Mouse (Mus musculus): ENCODE data around the gene Ptprm.

The Ptprm gene

DNA sequence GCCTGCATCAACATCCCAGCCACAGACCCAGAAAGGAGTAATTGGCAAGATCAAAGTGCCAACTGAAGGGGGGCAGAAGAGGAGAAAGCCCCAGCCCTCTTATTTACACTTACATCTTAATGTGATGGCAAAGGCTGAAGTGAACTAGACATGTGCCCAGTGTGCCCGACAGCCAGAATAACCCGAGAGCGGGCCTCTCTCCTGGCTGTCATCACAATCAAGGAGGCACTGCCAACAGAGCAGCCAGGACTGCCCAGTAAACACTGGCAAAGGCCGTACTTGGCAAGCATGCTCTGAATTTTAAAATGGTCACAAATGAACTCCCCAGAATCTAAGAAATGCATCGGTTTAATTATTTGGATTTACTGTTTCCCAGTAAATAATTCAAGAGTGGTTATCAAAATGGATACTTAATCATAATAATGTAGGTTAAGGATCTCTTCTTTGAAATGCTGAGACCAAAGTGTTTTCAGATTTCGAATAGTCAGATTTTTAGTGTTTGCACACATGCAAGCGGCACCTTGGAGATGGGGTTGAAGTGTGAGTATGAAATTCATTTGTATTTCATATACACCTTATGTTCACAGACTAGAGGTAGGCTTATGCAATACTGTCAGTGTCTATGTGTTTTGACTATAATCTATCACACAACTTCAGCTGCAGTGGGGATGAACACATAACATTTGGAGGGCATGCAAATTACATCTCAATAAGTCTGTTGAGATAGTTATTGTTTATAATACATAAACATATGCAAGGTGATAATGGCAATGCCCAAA, 282.8 kb downstream of the Ptprm start:
- DNase-seq (ENCODE audit: low read depth) = no peak

DNA sequence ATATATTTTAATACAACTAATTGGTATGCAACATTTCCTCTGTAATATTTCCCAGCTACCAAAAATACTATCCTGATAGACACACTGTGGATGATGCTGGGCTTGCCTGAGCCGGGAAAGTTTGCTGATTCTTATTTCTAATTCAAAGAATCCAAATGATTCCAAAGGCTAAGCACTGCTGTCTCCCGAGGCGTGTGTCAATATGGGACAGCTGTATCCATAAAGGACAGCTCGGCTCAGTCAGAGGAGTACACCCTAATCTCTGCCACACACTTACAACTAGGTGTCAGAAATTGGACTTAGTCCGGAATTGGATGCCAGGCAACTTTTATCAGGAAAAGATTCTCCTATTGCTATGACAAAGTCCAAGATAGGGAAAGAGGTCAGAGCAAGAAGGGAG, 290.6 kb downstream of the Ptprm start:
- DNase-seq (ENCODE audit: low read depth) = no peak

DNA sequence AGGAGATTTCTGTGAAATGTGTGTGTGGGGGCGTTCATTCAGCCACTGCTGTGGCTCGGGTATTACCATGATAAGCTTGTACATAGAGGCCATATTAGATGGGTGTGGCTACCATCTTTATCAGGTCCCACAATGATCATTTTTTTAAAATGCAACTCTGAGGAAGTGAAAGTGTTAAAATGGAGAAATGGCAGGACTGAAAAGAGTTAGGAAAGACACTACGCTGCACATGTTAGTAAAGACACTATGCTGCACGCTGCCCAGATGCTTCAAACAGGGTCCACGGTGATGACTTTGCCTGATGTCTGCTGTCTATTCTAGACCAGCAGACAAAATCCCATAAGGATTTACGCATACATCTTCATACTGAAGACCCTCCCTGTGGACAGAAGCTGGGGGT, 298.6 kb downstream of the Ptprm start:
- DNase-seq (ENCODE audit: low read depth) = no peak

DNA sequence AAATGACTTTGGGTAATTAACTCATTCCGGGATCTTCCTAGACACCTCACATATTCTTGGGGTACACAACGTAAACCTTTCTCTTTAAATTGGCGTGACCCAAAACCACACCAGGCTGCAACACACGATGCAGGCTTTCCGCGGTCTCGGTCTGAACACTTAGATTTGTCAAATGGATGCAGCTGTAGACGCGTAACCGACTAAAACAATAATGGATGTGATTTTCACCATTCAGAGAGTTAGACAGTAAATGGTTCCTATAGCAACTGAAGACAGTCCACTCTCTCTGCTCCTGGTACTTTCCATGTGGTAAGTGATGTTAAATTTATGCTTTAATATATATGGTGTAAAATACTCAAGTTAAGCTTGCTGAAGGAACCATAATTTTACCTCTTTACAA, 300.1 kb downstream of the Ptprm start:
- no peak for DNase-seq (ENCODE audit: low read depth)

DNA sequence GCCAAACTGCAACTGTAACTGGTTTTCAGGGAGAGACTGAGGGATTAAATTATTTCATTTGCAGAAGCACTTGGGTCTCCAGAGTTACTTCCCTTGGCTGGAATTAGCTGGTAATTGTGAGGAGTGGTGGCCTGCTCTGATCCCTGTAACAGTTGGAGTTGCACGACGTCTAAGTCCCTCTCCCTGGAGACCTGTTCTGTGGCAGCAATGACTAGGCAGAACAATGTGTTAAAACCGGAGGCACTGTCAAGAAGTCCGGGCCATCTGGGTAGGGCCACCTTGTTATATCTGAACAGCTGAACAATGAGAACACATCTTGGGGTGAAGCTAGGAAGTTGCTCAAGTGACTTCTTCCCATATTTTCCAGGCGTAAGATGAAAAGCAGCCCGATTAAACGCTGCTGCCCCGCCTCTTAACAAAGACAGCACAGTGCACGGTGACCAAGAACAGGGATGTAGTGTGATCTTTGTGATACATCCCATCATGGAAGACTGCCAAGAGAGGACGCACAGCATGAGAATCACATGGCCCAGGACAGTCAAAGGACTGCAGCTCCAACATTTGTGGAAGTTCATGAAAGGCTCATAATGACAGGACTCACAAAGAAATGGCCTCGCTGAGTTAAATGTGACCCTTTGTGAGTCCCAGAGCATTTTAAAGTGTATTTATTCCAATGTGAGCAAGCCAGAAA, 301.5 kb downstream of the Ptprm start:
- no peak for DNase-seq (ENCODE audit: low read depth)

DNA sequence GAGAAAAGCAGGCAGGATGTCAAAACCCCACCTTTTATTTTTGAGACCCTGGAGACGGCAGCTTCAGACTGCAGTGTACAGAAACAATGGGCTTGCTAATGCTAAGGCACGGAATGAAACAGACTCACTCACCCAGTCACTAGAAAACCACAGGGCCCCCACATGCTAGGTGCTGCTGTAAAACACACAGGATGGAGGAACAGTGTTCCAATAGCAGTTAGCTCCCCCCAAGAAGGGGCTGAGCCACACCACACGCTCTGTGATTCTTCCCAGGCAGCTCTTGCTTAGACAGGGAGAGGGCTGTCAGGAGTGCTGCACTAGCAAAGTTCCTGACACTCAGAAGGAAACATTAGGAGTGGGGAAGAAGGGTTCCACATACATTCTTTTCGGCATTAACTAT, 306.6 kb downstream of the Ptprm start:
- DNase-seq (ENCODE audit: low read depth) = no peak

DNA sequence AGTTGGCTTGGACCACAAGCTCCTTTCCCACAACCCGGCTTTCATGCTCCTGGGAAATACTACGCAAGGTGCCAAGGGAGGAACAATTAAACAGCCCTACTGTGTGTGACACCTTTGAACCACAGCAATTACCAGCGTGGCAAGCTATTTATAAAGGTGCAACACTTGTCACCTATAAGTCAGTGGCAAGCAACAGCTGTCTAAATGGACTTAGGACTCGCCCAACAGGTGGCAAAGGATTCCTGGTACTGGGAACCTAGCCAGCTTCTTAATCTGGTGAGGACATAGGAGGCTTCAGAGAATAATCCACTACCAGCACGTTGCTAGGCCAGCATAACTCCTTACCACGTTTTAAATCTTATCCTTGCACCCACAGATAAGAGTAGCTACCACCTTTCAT, 315.7 kb downstream of the Ptprm start:
- no peak for DNase-seq (ENCODE audit: low read depth)

DNA sequence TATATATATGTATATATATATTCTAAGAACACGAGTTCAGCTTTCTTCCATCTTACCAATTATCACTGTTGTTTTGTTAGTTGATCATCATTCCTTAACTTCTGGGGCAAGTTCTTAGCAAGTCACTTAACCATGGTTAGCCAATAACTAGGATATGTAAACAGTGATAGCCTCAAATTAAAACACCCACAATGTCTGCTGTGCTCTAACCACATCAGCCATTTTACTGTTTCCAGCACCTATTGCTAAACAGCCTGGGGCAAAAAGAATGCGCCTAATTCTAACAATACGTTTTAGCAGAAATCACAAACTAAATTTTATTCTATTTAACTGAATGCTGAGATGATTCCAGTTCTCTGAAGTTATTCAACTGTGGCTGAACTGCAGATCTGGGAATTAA, 320.7 kb downstream of the Ptprm start:
- DNase-seq (ENCODE audit: low read depth) = no peak

DNA sequence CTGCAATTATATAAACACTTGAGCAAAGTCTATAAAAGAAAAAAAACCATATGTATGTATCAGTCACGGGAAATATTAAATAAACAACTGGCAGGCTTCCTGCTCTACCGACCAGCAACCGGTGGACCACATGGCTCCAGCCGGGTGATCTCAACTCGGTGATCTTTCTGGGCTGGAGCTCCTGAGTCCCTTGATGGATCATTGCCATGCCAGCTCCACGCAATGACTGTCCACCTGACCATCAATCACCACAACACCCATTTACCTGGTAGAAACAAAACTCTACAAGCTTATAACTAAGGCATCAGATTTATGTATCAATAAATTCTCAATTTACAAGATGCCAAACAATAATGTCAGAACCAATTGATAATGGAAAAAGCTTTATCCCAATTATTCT, 322.2 kb downstream of the Ptprm start:
- DNase-seq (ENCODE audit: low read depth) = no peak

DNA sequence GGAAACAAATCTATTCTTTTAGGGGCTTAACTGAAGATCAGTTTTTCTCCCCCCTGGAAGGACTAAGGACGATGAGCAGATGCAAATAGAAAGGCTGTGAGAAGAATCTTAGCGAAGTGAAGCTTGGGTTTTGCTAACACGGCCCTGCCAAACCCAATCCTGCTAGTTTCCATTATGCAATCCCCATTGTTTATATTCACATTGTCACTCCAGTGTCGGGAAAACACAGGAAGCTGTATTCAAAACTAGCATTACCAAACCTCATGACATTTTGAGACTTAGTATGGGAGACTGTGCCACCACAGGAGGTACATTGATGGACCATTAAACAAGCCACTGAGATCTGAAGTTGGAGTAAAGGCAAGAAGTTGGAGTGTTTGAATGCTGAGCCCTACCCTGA, 322.9 kb downstream of the Ptprm start:
- DNase-seq (ENCODE audit: low read depth) = no peak

DNA sequence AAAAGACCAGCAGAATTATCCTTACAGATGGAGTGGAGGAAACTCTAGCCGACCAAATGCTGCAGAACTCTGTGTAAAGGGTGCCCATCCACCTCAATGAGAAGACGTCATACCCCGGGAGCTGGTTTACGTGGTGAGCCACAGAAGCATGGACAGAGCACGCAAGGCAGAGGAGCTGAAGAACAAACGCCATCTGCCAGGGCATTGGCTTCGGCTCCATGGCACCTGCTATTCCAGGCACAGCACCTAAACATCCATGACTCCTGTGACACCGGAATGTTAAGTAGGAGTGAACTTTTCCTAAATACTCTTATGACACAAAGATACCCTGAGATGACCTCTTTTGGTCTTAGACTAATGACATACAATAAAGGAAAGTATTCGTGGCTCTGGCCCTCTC, 327.0 kb downstream of the Ptprm start:
- DNase-seq (ENCODE audit: low read depth) = no peak

DNA sequence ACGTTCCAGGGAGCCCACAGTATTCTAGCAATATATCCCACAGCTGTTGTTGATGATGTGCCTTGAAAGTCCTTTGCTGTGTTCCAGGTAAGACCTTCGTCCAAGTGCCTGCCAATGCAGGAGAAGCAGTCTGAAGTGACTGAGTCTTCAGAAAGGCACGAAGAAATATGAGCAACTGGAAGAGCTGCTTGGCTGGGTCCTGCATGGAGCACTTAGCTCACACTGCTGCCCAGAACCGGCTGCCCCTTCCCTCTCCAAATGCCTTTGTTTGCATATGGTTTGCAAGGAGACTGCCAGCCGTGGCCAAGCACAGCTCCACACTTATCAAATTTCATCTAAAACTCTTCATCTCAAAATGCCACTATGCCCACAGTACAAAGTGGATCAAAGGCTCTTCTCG, 337.8 kb downstream of the Ptprm start:
- no peak for DNase-seq (ENCODE audit: low read depth)

DNA sequence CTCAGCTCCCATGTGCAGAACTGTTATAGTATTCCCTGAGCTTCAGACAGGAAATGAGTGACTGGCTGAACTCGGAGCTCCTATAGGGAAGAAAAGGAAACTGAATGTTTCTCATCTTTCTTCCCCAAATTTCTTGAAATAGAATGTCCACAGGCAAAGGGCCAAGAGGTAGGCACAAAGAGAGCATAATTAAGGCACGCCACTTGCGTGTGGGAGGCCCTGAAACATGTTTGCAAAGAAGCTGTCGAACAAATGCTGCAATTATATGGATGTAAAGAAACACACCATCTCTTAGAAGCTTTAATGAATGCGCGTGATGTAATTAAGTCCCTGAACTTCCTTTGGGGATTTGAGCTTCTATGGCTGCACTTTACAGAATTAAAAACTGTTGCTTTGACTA, 341.0 kb downstream of the Ptprm start:
- DNase-seq (ENCODE audit: low read depth) = no peak

DNA sequence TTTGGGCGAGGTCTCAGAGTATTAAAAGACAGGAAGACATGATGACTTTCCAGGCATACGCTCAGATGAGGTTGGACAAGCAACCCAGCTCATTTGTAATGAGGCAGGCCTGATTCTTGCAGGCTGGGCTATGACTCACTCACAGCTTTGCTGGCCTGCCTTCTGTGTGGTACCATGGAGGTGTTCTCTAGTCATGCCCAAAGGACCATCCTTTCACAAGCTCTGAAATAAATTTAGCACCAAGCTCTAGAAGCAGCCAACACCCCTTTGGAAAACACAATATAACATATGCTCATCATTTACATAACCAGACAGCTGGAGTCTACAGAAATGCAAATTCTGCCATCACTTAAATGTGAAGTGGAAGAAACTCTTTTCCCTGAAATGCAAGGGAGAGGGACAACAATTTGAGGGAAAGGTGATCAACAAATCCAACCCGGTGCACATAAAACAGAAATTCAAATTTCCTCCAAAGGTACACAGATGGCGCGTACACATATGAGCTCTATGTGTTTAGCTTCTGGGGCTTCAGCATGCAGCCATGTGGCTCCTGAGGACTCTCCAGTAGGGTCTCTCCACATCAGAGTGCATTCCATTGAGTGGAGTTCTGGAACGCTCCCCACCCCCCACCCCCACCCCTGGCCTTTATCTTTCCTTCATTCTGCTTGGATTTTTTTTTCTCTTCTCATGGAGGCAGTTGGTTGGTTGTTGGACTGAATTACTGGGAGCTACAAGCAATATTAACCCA, 342.2 kb downstream of the Ptprm start:
- DNase-seq (ENCODE audit: low read depth) = no peak

DNA sequence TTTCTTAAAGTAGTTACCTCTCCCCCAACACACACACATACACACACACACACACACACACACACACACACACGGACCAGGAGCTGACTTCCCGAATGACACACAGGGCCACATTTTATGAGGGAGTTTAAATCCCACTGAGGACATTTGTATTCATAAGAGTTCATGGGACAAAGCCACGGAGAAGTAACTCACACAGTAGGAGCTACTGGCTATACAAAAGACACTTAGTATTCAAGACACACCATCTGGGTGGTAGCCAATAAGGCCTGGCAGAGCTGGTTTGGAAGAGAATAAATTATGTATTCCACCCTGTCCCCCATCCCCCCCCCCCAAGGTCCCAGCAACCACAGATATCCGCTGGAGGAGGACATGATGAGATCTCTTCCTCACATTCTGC, 344.1 kb downstream of the Ptprm start:
- no peak for DNase-seq (ENCODE audit: low read depth)

DNA sequence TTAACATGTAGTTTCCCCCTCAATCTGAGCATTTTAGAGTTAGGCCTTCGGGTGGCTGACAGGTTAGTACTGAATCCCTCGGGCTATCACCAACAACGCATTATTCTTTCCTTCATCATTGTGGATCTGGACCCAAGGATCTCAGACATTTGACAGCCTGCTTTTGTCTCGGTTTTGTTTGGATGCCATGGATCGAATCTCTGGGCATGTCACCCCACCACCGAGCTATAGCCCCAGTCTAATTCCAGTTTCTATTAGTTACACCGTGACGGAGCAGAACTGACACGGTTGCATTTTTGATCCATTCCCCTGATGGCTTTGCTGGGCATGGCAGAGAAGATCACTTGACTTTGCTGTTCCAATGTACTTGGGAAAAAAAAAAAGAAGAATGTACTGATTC, 346.1 kb downstream of the Ptprm start:
- no peak for DNase-seq (ENCODE audit: low read depth)

DNA sequence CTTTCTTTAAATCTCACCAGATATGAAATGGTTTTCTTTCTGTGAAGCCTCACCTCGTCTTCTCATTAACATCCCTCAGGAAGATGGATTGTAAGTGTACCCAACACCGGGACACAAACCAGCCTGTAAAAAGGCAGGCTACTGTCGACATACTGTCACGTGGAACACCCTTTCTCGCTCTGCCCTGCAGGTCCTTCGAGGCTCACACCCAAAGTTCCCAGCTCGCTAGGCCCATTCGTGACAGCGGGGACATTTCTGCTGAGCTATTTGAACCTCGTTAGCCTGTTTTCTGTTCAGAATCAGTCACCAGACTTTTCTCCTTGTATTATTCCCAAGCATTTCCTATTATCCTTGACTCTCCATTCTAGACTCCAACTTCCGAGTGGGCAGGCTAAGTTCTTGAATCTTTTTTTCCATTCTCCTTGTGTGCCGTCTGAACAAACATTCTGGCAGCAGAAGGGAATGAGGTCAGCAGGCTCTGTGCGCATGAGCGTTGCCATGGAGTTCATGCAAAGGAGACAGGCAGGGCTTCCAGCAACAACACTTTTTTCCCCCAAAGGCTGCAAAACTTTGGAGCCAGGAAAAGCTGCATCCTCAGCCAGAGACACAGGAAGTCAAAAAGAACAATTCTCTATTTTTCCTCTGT, 347.4 kb downstream of the Ptprm start:
- DNase-seq (ENCODE audit: low read depth) = no peak

DNA sequence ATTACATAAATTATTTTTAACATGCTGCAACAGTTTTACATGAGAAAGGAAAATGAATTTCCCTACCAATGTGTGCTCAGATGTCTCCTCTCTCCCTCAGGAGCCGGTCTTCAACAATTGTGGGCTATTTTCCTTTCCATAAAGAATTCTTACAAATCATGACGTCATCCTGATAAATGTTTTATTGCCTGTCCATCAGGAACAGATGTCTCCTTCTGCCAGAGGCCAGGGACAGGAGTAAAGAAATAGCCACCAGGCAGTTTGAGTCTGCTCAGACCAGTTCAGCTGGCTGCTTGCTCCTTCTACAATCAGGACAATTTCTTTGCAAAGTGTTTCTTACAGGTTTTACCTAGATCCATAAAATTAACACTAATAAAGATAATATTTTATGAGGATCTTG, 357.4 kb downstream of the Ptprm start:
- no peak for DNase-seq (ENCODE audit: low read depth)

DNA sequence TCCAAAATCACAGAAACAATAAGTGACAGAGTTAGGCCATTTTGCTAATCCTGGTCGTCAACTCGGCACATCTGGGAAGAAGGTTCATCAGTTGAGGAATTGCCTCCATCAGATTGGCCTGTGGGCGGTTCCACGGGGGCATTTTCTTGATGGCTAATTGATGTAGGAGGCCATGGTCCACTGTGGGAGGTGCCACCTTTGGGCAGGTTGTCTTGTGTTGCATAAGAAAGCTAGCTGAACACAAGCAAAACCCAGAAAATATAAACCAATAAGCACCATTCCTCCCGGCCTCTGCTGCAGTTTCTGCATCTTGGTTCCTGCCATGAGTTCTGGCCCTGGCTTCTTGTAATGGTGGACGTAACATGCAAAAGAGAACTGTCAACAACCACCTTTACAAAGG, 358.2 kb downstream of the Ptprm start:
- no peak for DNase-seq (ENCODE audit: low read depth)

DNA sequence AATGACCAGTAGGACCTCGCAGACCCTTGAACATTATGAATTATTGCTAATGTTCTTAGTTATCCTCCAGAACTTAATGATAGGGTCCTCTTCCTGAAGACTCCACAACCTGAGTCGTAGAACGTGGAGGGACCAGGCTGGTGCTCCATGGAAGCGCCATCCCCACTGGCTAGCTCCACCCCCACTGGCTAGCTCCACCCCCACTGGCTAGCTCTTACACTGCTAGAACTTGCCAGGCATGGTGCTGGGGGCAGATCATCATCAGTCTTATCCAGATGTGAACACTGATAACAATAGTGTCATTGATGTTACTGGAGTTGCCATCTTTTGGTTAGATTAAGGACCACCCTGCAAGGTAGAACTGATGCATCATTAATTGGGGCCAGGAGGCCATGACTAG, 362.4 kb downstream of the Ptprm start:
- no peak for DNase-seq (ENCODE audit: low read depth)

DNA sequence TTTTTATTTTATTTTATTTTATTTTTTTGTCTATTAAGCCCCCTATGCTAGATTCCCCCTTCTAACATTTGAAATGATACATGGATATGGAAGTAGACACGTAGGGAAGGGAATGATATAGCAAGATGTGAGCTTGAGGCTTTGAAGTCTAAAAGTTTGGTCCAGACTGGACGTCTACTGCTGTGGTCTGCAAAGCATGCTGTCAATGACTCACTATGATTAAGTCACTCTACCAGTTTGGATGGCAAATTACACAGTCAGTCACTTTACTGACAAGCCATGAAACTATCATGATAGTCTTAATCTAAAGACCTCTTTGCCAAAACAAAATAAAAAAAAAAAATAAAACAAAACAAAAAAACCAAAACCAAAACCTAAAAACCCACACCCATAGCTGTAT, 363.5 kb downstream of the Ptprm start:
- DNase-seq (ENCODE audit: low read depth) = no peak

DNA sequence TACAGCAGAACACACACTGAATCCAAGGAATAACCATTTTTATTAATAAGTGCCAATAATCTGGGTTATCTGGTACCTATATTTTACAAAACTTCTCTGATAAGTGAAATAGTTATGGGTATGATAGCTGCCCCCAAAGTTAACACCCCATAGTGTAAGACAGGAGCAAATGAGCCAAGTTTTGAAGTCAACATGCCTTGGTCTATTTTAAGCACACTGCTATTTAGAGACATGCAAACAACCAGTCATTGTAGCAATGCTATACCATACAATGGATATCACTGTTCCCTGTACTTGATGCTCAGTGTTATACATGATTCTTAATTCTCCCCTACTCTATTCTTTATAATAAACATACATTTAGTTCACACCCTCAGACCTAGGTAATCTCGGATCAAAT, 366.2 kb downstream of the Ptprm start:
- no peak for DNase-seq (ENCODE audit: low read depth)

DNA sequence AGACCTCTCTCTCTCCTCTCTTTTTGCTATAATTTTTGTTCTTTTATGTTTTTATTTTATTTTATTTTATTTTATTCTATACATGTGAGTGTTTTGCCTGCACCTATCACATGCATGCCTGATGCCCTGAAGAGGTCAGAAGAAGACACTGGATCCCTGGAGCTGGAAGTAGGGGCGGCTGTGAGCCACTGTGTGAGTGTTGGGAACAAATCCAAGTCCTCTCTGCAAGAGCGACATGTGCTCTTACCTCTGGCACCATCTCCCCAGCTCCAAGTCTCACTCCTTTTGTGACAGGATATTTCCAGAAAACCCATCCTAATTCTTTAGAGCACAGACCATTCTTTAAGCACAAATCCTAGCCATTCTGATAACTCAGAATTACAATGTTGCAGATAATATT, 372.6 kb downstream of the Ptprm start:
- DNase-seq (ENCODE audit: low read depth) = no peak
